Mouse (Mus musculus) forebrain, embryonic 13.5 days (tissue): Measurements from ENCODE around the gene Col26a1. TPM values are rescaled to one million over a fixed set of nuclear protein-coding genes. Genes with fewer than 3 reads are reported as not detected.

ENCODE experiments used
- ATAC-seq: fragments of 200-750 bp; cut with Nextera tagmentation; 2 replicates; pipeline ENCODE4 v1.8.0; 2017
- H3K27ac ChIP-seq: fragments of 300-500 bp; sonication (generic); 2 replicates; pipeline ENCODE4 v1.5.1; 2015; ENCODE audit warnings: inconsistent platforms, mild to moderate bottlenecking, moderate library complexity
- H3K27me3 ChIP-seq: fragments of 300-500 bp; sonication (generic); 2 replicates; pipeline ENCODE4 v1.6.1; 2015; ENCODE audit warnings: mild to moderate bottlenecking, inconsistent platforms
- H3K36me3 ChIP-seq: fragments of 300-500 bp; sonication (generic); 2 replicates; pipeline ENCODE4 v1.6.1; 2015; ENCODE audit warnings: mild to moderate bottlenecking, inconsistent platforms; ENCODE audit not compliant: poor library complexity, severe bottlenecking
- H3K4me1 ChIP-seq: fragments of 300-500 bp; sonication (generic); 2 replicates; pipeline ENCODE4 v1.6.1; 2015; ENCODE audit warnings: inconsistent platforms
- H3K4me2 ChIP-seq: fragments of 300-500 bp; sonication (generic); 2 replicates; pipeline ENCODE4 v1.6.1; 2015; ENCODE audit warnings: inconsistent platforms, mild to moderate bottlenecking, moderate library complexity
- H3K4me3 ChIP-seq: fragments of 300-500 bp; sonication (generic); 2 replicates; pipeline ENCODE4 v1.5.1; 2015; ENCODE audit warnings: mild to moderate bottlenecking, inconsistent platforms
- H3K9ac ChIP-seq: fragments of 300-500 bp; sonication (generic); 2 replicates; pipeline ENCODE4 v1.6.1; 2015; ENCODE audit warnings: mild to moderate bottlenecking, inconsistent platforms
- H3K9me3 ChIP-seq: fragments of 300-500 bp; sonication (generic); replicated peaks from 2 replicates; pipeline ENCODE4 v1.6.1; 2016; ENCODE audit warnings: inconsistent platforms
- WGBS: fragments of 180-500 bp; shearing (Covaris S2); methylation state at CpG from one replicate; pipeline ENCODE4 v1.1.7; 2015; 5-methylcytosine and 5-hydroxymethylcytosine counted together
- polyA plus RNA-seq: library from polyadenylated mRNA; unstranded; fragments of >200 nt; fragmentation: Nextera tagmentation; extraction: Ambion mirVana; gene quantifications from 2 replicates; pipeline ENCODE4 v1.2.1, GENCODE M21; 2015

The Col26a1 gene
- polyA plus RNA-seq, 1 experiment from 2014 or later: 10.9 TPM

DNA sequence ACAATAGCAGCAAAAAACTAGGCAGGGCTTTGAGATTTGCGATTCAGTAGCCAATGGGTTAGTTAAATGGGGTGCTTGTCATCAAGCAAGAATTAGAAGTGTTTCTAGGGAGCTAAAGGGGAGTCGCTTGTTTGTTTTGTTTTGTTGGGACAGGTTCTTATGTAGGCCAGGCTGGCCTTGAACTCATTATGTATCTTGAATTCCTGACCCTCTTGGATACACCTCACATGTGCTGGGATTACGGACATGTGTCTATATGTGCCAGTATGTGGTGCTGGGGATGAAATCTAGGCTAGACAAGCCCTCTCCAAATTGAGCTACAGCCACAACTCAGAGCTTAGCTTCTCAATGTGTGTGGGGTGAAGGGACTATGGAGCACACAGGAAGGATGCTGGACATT is 91.8 kb downstream of the Col26a1 start:
- no peaks in the 10 kb centered on the region for H3K27me3 ChIP-seq
- ATAC-seq: peak; percentile 73
- H3K36me3 ChIP-seq: no peaks in the 10 kb centered on the region
- peak overlapping the region; percentile 72 for H3K27ac ChIP-seq
- 0 out of 2 replicates have a peak, but pooled peaks cover 6% of the 10 kb centered on the region for H3K4me1 ChIP-seq
- H3K4me2 ChIP-seq: no peak overlapping the region
- no peak overlapping the region for H3K9ac ChIP-seq
- H3K4me3 ChIP-seq: no peak overlapping the region
- H3K9me3 ChIP-seq: no peaks in the 10 kb centered on the region
- 17% methylated on average over 3 of the region's 3 CpGs for WGBS

DNA sequence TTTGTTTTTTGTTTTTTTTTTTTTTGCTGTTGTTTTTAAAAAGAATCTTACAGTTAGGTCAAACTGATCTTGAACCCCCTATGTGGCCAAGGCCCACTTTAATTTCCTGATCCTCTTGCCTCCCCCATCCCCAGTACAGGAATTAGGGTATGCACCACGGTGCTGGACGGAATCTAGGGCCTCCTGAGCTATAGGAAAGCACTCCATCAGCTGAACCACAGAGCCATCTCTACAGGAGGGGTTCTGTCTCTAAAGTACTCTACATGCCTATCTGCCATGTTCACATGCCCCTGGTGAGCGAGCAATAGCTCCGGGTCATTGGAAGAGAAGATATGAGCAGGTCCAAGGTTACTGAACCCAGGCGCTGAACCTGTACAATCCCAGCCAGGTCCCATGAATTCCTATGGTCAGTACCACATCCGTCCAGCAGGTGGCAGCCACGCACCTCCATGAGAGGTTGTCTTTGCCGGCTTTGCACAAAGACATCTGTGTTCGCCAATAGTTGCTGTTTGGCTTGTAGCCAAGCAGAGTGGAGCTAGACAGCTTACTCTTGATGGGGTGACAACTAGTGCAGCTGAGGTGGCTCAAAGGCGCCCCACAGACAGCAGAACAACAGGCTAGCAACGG is 92.3 kb downstream of the Col26a1 start:
- Histone ChIP-seq H3K36me3 (no peaks in the 10 kb centered on the region), H3K4me2 (no peak overlapping the region), H3K4me1 (0 out of 2 replicates have a peak, but pooled peaks cover 6% of the 10 kb centered on the region), H3K9ac (no peak overlapping the region), H3K27me3 (no peaks in the 10 kb centered on the region), H3K27ac (peak overlapping the region; percentile 72), H3K4me3 (no peak overlapping the region), H3K9me3 (no peaks in the 10 kb centered on the region)
- 10% methylated on average over 11 of the region's 11 CpGs for WGBS
- ATAC-seq: peak; percentile 98

DNA sequence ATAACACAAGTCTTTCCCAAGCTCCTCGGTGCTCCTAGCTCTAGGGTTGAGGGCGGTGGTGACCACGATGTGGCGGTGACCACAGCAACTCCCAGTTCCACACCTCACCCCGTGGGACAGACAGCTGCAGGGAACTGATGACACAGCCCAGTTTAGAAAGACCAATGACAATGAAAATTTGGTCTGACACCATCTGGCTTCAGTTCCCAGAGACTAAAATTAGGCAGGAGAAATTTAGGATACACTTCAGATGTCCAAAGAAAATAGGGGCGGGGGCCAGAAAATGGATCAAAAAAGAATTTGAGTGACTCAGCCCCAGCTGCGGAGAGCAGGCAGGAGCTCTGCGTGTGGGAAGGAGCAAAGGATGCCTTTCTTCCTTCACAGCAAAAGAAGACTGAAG is 98.5 kb downstream of the Col26a1 start:
- WGBS: 84% methylated on average over 8 of the region's 8 CpGs
- no peak overlapping the region for H3K27ac ChIP-seq
- no peak for ATAC-seq

DNA sequence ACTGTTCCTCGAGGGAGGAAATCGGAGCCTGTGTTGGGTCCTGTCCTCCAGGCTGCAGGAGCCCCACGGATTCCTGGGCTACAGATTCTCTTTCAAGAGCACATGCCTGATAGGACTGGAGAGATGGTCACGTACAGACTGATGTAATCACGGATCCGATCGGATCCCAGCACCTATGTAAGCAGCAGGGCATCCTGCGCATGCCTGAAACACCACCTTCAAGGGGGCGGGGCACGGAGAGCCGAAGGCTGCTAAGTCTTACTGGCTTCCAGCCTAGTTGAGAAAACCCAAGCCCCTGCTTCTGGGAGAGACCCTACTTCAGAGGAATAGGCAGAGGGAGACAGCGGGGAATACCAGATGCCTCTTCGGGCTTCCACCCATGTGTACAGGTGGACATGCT is 100.4 kb downstream of the Col26a1 start:
- Histone ChIP-seq H3K4me1 (no peaks in the 10 kb centered on the region), H3K4me3 (no peak overlapping the region), H3K9me3 (no peaks in the 10 kb centered on the region), H3K27me3 (no peaks in the 10 kb centered on the region), H3K4me2 (no peak overlapping the region), H3K9ac (no peak overlapping the region), H3K36me3 (no peaks in the 10 kb centered on the region), H3K27ac (no peak overlapping the region)
- 58% methylated on average over 13 of the region's 13 CpGs for WGBS
- no peak for ATAC-seq

More for the DNA sequence above, 98.5 kb downstream of the Col26a1 start:
- no peak overlapping the region for H3K4me2 ChIP-seq
- H3K27me3 ChIP-seq: no peaks in the 10 kb centered on the region
- H3K9me3 ChIP-seq: no peaks in the 10 kb centered on the region
- H3K36me3 ChIP-seq: no peaks in the 10 kb centered on the region
- no peak overlapping the region for H3K9ac ChIP-seq
- no peaks in the 10 kb centered on the region for H3K4me1 ChIP-seq
- H3K4me3 ChIP-seq: no peak overlapping the region

DNA sequence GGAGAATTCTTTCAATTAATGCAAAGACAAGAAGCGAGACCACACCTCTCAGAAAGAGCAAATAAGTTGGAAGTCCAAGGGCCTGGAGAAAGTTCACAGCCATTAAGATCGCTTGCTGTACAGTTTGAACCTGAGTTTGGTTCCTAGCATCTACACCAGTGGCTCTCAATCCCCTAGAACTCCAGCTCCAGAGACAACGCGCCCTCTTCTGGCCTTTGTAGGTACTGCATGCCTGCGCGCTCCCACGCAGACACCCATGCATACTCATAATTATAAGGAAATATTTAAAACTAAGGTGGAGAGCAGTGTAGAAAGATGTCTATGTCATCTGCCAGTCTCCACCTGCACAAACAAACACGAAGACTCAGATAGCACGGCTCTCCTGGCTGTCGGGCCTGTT is 102.5 kb downstream of the Col26a1 start:
- H3K27ac ChIP-seq: no peak overlapping the region
- no peaks in the 10 kb centered on the region for H3K36me3 ChIP-seq
- no peak overlapping the region for H3K4me2 ChIP-seq
- no peak overlapping the region for H3K9ac ChIP-seq
- no peak for ATAC-seq
- H3K4me1 ChIP-seq: no peaks in the 10 kb centered on the region
- no peak overlapping the region for H3K4me3 ChIP-seq
- WGBS: 50% methylated on average over 10 of the region's 10 CpGs
- no peaks in the 10 kb centered on the region for H3K27me3 ChIP-seq
- H3K9me3 ChIP-seq: no peaks in the 10 kb centered on the region

DNA sequence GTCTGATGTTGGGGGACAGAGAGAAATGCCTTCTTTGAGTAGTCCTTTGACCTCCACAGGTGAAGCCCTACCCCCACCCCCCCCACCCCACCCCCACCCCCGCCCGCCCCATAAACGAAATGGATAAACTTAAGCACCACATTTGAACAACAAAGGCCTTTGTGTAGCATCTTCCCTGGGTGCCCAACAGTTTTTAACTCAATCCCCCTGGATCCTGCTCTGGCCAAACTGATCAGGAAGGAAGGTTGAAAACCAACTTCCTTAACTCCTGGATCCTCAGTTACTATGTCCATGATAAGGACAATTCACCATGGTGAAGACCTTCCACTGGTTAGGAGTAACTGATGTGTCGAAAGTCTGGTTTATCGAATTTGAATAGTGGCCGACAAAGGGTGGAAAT is 103.1 kb downstream of the Col26a1 start:
- ATAC-seq: no peak
- H3K4me1 ChIP-seq: no peaks in the 10 kb centered on the region
- H3K27ac ChIP-seq: no peak overlapping the region
- H3K4me2 ChIP-seq: no peak overlapping the region
- no peak overlapping the region for H3K9ac ChIP-seq
- no peaks in the 10 kb centered on the region for H3K27me3 ChIP-seq
- 82% methylated on average over 6 of the region's 6 CpGs for WGBS
- peaks cover 5% of the 10 kb centered on the region for H3K9me3 ChIP-seq
- H3K36me3 ChIP-seq: no peaks in the 10 kb centered on the region
- H3K4me3 ChIP-seq: no peak overlapping the region

DNA sequence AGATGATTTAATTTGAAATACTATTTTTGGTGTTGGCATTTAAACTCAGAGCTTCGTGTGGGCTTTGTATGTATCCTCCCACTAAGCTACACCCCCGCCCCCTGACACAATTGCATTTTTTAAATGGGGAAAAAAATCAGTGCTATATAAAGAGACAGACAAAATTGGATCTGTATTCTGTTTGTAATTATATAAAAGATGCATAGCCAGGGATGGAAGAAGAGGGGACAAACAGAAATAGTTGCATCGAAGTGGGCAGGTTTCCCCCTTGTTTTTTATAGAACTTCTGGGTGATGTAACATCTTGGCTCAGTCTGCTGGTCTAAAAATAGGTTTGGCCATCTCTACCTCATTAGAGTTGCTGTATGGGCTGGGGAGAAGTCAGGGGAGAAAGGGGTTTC is 107.5 kb downstream of the Col26a1 start:
- no peak overlapping the region for H3K4me3 ChIP-seq
- H3K4me1 ChIP-seq: no peaks in the 10 kb centered on the region
- H3K27ac ChIP-seq: no peak overlapping the region
- H3K4me2 ChIP-seq: no peak overlapping the region
- H3K9ac ChIP-seq: no peak overlapping the region
- no peaks in the 10 kb centered on the region for H3K36me3 ChIP-seq
- H3K27me3 ChIP-seq: 0 out of 2 replicates have a peak, but pooled peaks cover 4% of the 10 kb centered on the region
- ATAC-seq: no peak
- WGBS: 86% methylated on average over 3 of the region's 3 CpGs
- H3K9me3 ChIP-seq: peaks cover 6% of the 10 kb centered on the region

DNA sequence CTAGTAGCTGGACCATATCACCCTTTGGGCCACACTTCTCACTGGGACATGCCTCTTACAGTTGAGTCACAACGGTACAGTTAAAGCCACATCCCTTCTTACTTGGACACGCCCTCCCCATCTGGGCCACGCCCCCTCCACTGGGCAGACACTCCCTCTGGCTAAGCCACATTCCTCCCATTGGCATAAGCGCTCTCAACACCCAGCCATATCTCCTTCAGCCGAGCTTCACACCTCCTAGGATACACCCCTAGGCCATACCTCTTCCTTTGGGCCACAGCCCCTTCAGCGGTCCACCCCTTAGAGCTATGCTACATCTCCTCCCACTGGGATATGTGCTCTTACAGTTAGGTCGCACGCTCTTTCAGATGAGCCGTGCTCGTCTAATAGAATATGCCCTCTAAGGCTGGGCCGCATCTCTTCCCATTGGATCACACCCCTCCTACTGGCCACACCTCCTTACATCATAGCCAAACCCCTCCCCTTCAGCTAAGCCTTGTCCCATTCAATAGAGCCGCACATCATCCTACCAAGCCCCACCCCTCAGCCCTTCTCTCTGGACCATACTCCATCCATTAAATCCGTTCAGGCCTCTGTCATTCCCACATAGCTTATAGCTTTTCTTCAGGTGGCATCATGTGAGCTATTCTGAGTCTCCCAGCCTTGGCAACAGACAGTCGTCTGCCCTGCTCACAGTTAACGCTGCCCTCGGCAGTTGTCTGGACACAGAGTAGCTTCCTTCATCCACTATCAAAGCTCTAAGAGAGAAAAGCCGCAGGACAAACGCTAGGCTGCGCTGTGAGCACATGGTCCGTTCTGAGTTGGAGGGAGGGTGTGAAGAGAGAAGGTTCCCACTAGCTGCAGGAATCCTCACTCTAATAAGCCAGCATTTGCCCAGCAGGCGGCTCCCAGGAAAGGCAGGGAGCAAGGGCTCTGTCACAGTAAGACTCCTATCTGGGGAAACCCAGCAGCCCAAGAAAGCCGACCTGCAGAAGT is 109.7 kb downstream of the Col26a1 start:
- H3K9me3 ChIP-seq: peaks cover 6% of the 10 kb centered on the region
- H3K4me3 ChIP-seq: no peak overlapping the region
- no peak for ATAC-seq
- 0 out of 2 replicates have a peak, but pooled peaks cover 4% of the 10 kb centered on the region for H3K27me3 ChIP-seq
- no peak overlapping the region for H3K27ac ChIP-seq
- H3K9ac ChIP-seq: no peak overlapping the region
- WGBS: 62% methylated on average over 22 of the region's 22 CpGs
- no peaks in the 10 kb centered on the region for H3K36me3 ChIP-seq
- H3K4me2 ChIP-seq: no peak overlapping the region
- H3K4me1 ChIP-seq: no peaks in the 10 kb centered on the region

DNA sequence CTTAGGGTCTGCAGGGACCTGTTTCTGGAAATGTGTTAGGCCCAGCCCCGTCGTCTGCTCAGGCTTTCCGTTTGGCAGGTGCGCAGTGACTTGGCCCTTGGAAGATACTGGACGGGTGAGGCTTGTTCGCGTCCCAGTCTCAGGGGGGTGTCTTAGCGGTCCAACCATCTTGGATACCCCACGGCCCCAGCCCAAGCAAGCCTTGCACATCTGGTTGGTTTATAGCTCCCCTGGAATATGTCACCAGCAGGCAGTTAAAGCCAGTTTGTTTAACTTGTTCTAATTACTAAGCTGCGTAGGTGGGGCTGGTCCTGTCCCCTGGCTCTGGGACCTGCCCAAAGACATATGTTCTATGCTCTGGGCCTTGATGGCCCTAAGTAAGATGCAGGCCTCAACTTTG is 111.9 kb downstream of the Col26a1 start:
- 94% methylated on average over 10 of the region's 10 CpGs for WGBS
- Histone ChIP-seq H3K9me3 (peaks cover 6% of the 10 kb centered on the region), H3K4me1 (no peaks in the 10 kb centered on the region), H3K4me3 (no peak overlapping the region), H3K27me3 (0 out of 2 replicates have a peak, but pooled peaks cover 4% of the 10 kb centered on the region), H3K9ac (no peak overlapping the region), H3K36me3 (no peaks in the 10 kb centered on the region), H3K27ac (no peak overlapping the region), H3K4me2 (no peak overlapping the region)
- no peak for ATAC-seq

DNA sequence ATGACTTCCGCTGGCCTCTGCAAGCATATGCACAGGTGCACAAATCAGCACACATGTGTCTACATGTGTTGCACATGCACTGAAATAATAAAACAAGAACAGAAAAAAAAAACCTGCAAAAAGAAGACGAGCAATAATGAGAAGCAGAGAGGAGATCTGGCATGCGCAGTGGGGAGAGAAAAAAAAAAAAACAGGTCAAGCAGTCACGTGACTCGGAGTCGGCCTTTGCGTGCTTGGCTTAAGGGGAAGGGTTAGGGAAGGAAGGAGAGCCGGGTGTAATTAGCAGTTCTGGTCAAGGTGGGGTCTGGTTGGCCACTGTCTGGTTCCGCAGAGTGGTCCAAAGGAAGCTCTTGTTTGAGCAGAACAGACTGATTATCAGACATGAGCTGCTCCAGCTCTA is 115.7 kb downstream of the Col26a1 start:
- no peaks in the 10 kb centered on the region for H3K4me1 ChIP-seq
- no peak for ATAC-seq
- no peaks in the 10 kb centered on the region for H3K27me3 ChIP-seq
- no peaks in the 10 kb centered on the region for H3K9me3 ChIP-seq
- WGBS: 78% methylated on average over 9 of the region's 9 CpGs
- H3K36me3 ChIP-seq: no peaks in the 10 kb centered on the region
- no peak overlapping the region for H3K27ac ChIP-seq
- H3K4me3 ChIP-seq: no peak overlapping the region
- no peak overlapping the region for H3K4me2 ChIP-seq
- H3K9ac ChIP-seq: no peak overlapping the region

DNA sequence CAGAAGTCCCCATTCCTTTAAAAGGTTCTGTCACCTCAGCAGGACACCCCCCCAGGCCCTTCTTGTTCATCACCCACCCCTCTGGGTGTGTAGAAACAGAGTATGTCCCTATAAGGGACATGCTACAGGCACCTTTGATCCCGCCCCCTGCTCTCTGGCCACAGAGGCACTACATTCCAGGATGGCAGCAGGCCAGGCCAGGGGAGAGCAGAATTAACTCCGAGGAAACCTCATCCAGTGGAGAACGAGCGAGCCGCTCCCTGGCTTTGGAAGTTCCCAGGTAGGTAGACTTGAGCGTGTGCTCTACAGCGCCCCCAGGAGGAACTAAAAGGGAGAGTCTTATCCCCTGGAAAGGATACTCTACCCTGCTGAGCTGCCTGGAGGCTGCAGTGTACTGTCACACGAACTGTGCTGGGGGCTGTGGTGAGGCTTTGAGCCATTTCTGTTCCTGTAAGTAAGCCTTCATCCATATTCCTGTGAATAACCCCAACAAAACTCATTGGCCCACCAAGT is 118.8 kb downstream of the Col26a1 start:
- Histone ChIP-seq H3K9me3 (no peaks in the 10 kb centered on the region), H3K4me1 (no peaks in the 10 kb centered on the region), H3K36me3 (no peaks in the 10 kb centered on the region), H3K27ac (no peak overlapping the region), H3K27me3 (no peaks in the 10 kb centered on the region), H3K4me3 (no peak overlapping the region), H3K9ac (no peak overlapping the region), H3K4me2 (no peak overlapping the region)
- ATAC-seq: no peak
- WGBS: 30% methylated on average over 8 of the region's 8 CpGs

DNA sequence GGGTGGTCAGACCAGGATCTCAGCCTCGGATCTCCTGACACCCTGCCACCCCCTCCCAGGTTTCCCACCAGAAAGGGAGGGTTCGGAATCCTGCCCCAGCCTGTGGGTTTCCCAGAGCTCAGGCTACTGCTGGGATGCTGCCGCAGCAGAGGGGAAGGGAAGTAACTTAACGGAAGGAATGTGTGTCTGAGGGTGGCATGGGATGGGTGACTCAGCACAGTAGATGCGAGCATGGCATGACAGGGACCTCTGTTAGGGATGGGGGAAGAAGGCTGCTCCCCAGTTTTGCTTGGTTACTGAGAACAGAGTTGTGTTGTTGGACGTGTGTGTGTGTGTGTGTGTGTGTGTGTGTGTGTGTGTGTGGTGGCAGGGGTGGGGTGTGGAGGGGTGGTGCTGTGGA is 122.7 kb downstream of the Col26a1 start:
- H3K27me3 ChIP-seq: no peaks in the 10 kb centered on the region
- no peak overlapping the region for H3K4me2 ChIP-seq
- no peaks in the 10 kb centered on the region for H3K4me1 ChIP-seq
- no peak overlapping the region for H3K4me3 ChIP-seq
- H3K9me3 ChIP-seq: no peaks in the 10 kb centered on the region
- 79% methylated on average over 6 of the region's 6 CpGs for WGBS
- H3K36me3 ChIP-seq: no peaks in the 10 kb centered on the region
- no peak overlapping the region for H3K27ac ChIP-seq
- no peak for ATAC-seq
- no peak overlapping the region for H3K9ac ChIP-seq
